Mouse (Mus musculus): ENCODE measurements at regions not wholly inside any gene's neighbourhood (a gene's known extent, or its start where the extent isn't known, plus 50 kb on each side); places are given as distances from the start of the nearest gene placed in this dataset.

DNA sequence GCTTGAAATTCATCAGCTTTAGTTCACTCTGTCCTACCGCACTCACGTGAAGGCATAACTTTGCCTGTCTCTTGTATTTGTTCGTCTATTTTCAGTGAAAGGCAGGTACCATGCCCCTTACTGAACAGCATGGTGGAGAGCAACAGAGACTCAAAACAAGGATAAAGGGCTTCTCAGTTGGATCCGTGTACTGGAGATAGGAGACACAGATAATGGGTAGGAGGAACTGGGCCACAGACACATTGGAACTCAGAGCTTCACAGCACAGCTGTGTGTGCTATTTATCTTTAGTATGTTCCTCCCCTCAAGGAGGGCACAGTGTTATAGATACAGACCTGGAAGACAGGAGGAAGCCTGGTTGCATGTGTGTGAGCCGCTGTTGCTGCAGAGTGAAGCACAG is 176.4 kb downstream of the Pten start:
- TF ChIP-seq CTCF (IDR thresholded peaks at IDR 0.05; ENCODE audit: borderline replicate concordance, insufficient read depth, low read depth, low read length) (no peak), POLR2A (IDR thresholded peaks at IDR 0.05; ENCODE audit: borderline replicate concordance, insufficient read depth, low read length) (no peak)
